Mouse (Mus musculus): ENCODE results near the gene 2410004B18Rik. TPM values are rescaled to one million over a fixed set of nuclear protein-coding genes. Genes with fewer than 3 reads are reported as not detected.

Gene 2410004B18Rik
- polyA plus RNA-seq (2012; rRNA removed), result 14.8 and 20.0 TPM in 2 replicates

DNA sequence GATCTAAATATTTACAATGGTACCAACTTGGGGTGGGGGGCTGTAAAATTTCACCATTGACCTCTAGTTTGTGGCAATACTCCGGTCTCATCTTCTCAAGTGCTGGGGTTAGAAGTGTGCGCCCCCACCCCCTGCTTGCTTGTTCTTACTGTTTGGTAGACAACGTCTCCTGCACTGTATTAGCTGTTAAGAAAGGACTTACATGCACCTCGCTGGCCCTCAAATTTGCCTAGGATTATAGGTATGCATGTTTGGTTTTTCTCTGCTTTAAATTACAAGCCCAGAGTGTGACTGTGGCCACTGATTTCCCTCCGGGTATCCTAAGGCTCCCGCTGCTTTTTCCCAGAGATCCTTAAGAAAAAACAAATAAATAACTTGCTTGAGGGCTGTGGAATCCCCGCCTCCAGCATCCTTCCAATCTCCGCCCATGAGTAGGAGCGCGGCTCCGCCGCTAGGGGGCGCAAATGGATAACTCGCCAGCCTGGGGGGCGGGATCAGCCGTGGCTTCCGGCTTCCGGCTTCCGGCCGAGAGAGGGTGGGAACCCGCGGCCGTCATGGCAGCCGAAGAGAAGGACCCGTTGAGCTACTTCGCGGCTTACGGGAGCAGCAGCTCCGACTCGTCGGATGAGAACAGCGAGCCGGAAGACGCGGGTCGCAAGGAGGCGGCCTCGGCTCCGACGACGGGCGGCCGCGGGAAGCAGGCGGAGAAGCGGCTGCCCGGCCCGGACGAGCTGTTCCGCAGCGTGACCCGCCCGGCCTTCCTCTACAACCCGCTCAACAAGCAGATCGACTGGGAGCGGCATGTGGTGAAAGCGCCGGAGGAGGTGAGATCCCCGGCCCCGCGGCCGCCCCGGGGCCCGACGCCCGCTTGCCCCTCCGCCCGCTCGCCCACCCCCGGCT, at the start of gene 2410004B18Rik:
Gene 2410004B18Rik, plus strand, starts transcription at position 510 of the 900 bp plus-strand sequence.
- TF ChIP-seq CTCF (IDR thresholded peaks at IDR 0.05; ENCODE audit: extremely low read depth, insufficient read length, insufficient replicate concordance, low read depth, low read length) (peak; percentile 97), POLR2A (IDR thresholded peaks at IDR 0.05; ENCODE audit: low read depth, low read length) (peak; percentile 73)
- Histone ChIP-seq H3K27me3 (ENCODE audit: control insufficient read depth, insufficient read depth, low read length) (no peaks in the 10 kb centered on the region), H3K4me1 (ENCODE audit: control insufficient read depth, insufficient read depth, insufficient read length, low read length) (peaks cover 8% of the 10 kb centered on the region; the same call in 1 of the 2 replicates), H3K4me3 (ENCODE audit: low read depth, low read length) (peak within 1 kb of the TSS; percentile 71), H3K36me3 (ENCODE audit: control insufficient read depth, insufficient read depth, low read length) (peaks cover 31% of the 10 kb centered on the region), H3K27ac (ENCODE audit: insufficient read depth, low read depth, low read length) (no peak within 1 kb of the TSS)
- WGBS, result 1% methylated on average over 70 of the region's 70 CpGs

DNA sequence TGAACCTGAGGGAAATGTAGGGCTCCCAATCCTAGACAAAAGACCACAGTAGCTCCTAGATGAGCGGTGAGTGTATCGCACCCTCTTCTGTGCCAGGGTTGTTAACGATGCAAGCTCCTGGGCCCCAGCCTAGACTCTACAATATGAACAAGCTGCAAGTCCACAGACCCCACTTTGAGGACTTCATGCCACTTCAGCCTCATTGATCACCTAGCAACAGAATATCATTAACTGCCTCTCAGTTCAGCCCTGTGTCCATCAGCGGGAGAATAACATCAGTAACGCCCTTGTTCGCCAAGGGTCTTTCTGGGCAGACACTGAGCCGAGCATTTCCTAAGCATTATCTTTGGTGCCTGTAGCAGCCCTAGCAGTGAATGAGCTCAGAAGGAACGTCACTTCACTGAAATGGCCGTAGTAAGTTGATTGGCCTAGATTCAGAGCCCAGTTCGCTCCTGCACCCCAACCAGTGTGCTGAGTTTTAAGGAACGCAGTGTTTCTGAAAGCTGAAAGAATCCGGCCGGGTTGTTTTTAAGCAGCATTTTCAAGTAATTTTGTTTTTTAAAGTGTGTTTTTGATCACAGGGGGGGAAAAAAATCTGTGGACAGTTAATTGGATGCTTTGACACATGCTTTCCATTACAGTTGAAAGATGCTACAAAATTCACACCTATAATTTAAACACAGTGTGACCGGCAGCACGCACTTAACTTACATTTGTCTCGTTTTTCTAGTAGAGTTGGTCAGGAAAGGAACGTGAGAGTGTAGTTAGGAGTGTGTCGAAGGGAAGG, 47.3 kb upstream of the 2410004B18Rik start:
- TF ChIP-seq POLR2A (IDR thresholded peaks at IDR 0.05; ENCODE audit: low read depth, low read length) (no peak), CTCF (IDR thresholded peaks at IDR 0.05; ENCODE audit: extremely low read depth, insufficient read length, insufficient replicate concordance, low read depth, low read length) (no peak)
- no peaks in the 10 kb centered on the region for H3K36me3 ChIP-seq (ENCODE audit: control insufficient read depth, insufficient read depth, low read length)
- peaks cover 2% of the 10 kb centered on the region; the same call in 1 of the 2 replicates for H3K4me1 ChIP-seq (ENCODE audit: control insufficient read depth, insufficient read depth, insufficient read length, low read length)
- H3K27ac ChIP-seq (ENCODE audit: insufficient read depth, low read depth, low read length), result no peak overlapping the region
- WGBS, result 93% methylated on average over 18 of the region's 18 CpGs
- no peaks in the 10 kb centered on the region for H3K27me3 ChIP-seq (ENCODE audit: control insufficient read depth, insufficient read depth, low read length)
- no peak overlapping the region for H3K4me3 ChIP-seq (ENCODE audit: low read depth, low read length)

DNA sequence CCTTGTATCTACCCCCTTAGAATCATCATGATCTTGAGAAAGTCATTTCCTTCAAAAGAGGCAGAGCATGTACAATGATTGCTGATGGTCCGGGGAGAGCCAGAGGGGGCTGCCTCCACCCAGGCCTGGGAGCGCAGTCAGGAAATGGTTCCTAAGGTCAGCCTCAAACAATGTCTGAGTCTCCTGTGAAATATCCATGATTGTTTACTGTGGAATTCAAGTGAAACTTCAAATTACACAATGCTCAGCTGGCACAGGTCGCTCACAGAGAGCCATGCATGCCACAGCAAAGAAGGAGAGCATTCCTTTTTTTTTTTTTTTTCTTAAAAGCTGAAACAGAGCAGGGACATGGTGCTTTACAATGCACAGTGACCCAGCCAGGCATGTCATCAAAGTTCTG, 45.4 kb upstream of the 2410004B18Rik start:
- no peak overlapping the region for H3K27ac ChIP-seq (ENCODE audit: insufficient read depth, low read depth, low read length)
- no peaks in the 10 kb centered on the region for H3K27me3 ChIP-seq (ENCODE audit: control insufficient read depth, insufficient read depth, low read length)
- no peaks in the 10 kb centered on the region for H3K4me1 ChIP-seq (ENCODE audit: control insufficient read depth, insufficient read depth, insufficient read length, low read length)
- H3K36me3 ChIP-seq (ENCODE audit: control insufficient read depth, insufficient read depth, low read length), result no peaks in the 10 kb centered on the region
- no peak overlapping the region for H3K4me3 ChIP-seq (ENCODE audit: low read depth, low read length)
- TF ChIP-seq CTCF (IDR thresholded peaks at IDR 0.05; ENCODE audit: extremely low read depth, insufficient read length, insufficient replicate concordance, low read depth, low read length) (no peak), POLR2A (IDR thresholded peaks at IDR 0.05; ENCODE audit: low read depth, low read length) (no peak)
- WGBS, result 69% methylated on average over 3 of the region's 3 CpGs

DNA sequence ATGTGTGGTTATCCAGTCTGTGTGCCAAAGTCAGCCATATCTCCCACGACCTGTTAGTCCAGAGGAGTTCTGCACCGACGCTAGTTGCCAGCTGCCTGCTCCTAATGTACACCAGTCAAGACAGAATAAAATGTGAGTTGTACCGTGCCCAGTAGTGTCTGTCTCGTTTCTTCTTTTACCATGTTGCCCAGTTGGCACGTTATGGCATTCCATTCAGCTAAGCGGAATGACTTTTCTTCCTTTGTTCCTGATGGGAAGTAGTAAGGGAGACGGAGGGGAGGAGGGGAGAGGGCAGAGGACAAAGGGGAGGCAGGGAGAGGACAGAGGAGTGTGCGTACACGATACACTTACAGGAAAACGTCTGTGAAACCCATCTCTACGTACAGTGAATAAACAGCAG, 43.7 kb upstream of the 2410004B18Rik start:
- WGBS, result 83% methylated on average over 12 of the region's 12 CpGs
- TF ChIP-seq POLR2A (IDR thresholded peaks at IDR 0.05; ENCODE audit: low read depth, low read length) (no peak), CTCF (IDR thresholded peaks at IDR 0.05; ENCODE audit: extremely low read depth, insufficient read length, insufficient replicate concordance, low read depth, low read length) (no peak)
- no peak overlapping the region for H3K27ac ChIP-seq (ENCODE audit: insufficient read depth, low read depth, low read length)

DNA sequence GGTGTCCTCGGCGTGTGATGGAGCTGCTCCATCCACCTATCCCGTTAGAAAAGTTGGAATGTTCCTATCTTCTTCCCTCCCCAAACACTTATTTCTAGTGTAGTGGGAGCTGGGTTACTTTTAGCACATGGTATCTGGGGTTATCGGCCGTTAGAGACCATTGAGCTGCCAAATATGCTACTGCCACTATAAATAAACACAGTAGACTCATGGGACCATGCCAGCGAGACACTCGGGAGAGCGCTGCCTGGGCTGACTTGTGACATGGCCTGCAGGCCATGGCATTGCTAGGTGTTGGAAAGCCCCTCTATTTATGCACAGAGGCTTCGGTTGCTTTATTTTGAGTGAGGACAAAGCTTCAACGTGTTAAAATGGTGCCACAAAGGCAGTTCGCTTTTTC, 40.1 kb upstream of the 2410004B18Rik start:
- Histone ChIP-seq H3K27ac (ENCODE audit: insufficient read depth, low read depth, low read length) (no peak overlapping the region), H3K27me3 (ENCODE audit: control insufficient read depth, insufficient read depth, low read length) (no peaks in the 10 kb centered on the region), H3K4me1 (ENCODE audit: control insufficient read depth, insufficient read depth, insufficient read length, low read length) (no peaks in the 10 kb centered on the region), H3K4me3 (ENCODE audit: low read depth, low read length) (no peak overlapping the region), H3K36me3 (ENCODE audit: control insufficient read depth, insufficient read depth, low read length) (no peaks in the 10 kb centered on the region)
- 77% methylated on average over 11 of the region's 11 CpGs for WGBS
- TF ChIP-seq POLR2A (IDR thresholded peaks at IDR 0.05; ENCODE audit: low read depth, low read length), result no peak
- TF ChIP-seq CTCF (IDR thresholded peaks at IDR 0.05; ENCODE audit: extremely low read depth, insufficient read length, insufficient replicate concordance, low read depth, low read length), result no peak

More for the DNA sequence above, 43.7 kb upstream of the 2410004B18Rik start:
- Histone ChIP-seq H3K27me3 (ENCODE audit: control insufficient read depth, insufficient read depth, low read length) (no peaks in the 10 kb centered on the region), H3K36me3 (ENCODE audit: control insufficient read depth, insufficient read depth, low read length) (no peaks in the 10 kb centered on the region), H3K4me1 (ENCODE audit: control insufficient read depth, insufficient read depth, insufficient read length, low read length) (no peaks in the 10 kb centered on the region), H3K4me3 (ENCODE audit: low read depth, low read length) (no peak overlapping the region)

DNA sequence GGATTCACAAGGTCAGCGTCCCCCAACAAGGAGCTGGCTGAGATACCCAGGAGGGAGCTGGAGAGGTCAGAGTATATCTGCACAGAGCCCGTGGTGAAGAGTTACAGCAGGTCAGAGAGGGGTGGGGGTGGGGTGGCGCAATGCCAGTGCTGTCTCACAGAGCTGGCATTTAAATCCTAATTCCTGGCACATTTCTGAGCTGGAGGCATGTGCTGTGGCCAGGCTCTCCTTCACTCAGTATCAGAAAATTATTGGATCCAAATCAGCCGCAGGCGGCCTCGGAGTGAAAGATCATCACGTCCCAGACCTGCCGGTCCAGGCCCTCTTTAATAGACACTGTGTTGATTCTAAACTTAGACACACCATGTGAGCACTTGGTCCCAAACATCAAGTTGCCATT, 38.0 kb upstream of the 2410004B18Rik start:
- no peak for TF ChIP-seq POLR2A (IDR thresholded peaks at IDR 0.05; ENCODE audit: low read depth, low read length)
- TF ChIP-seq CTCF (IDR thresholded peaks at IDR 0.05; ENCODE audit: extremely low read depth, insufficient read length, insufficient replicate concordance, low read depth, low read length), result no peak
- no peaks in the 10 kb centered on the region for H3K4me1 ChIP-seq (ENCODE audit: control insufficient read depth, insufficient read depth, insufficient read length, low read length)
- WGBS, result 70% methylated on average over 8 of the region's 8 CpGs
- no peaks in the 10 kb centered on the region for H3K36me3 ChIP-seq (ENCODE audit: control insufficient read depth, insufficient read depth, low read length)
- H3K4me3 ChIP-seq (ENCODE audit: low read depth, low read length), result no peak overlapping the region
- H3K27ac ChIP-seq (ENCODE audit: insufficient read depth, low read depth, low read length), result no peak overlapping the region
- H3K27me3 ChIP-seq (ENCODE audit: control insufficient read depth, insufficient read depth, low read length), result no peaks in the 10 kb centered on the region

DNA sequence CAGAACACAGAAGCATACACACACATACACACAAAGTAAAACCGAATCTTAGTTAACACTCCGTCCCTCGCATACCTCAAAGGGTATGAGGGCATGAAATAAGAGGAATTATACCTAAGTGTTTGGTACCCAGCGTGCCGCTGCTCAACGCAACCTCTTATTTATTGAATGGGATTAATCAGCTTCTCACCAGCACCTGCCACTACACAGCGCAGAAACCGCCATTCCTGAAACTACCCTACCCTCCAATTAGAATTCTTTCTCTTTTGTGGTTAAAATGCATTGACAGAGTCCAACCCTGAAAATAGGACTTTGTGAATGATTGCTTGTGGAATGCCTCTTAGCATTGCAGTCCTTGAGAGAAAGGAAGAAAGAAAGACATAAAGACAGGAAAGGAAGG, 34.3 kb upstream of the 2410004B18Rik start:
- Histone ChIP-seq H3K27me3 (ENCODE audit: control insufficient read depth, insufficient read depth, low read length) (no peaks in the 10 kb centered on the region), H3K36me3 (ENCODE audit: control insufficient read depth, insufficient read depth, low read length) (no peaks in the 10 kb centered on the region), H3K27ac (ENCODE audit: insufficient read depth, low read depth, low read length) (no peak overlapping the region), H3K4me3 (ENCODE audit: low read depth, low read length) (no peak overlapping the region), H3K4me1 (ENCODE audit: control insufficient read depth, insufficient read depth, insufficient read length, low read length) (no peaks in the 10 kb centered on the region; the same call in 1 of the 2 replicates)
- 90% methylated on average over 8 of the region's 8 CpGs for WGBS
- TF ChIP-seq POLR2A (IDR thresholded peaks at IDR 0.05; ENCODE audit: low read depth, low read length), result no peak
- TF ChIP-seq CTCF (IDR thresholded peaks at IDR 0.05; ENCODE audit: extremely low read depth, insufficient read length, insufficient replicate concordance, low read depth, low read length), result no peak
